Mouse (Mus musculus): ENCODE data around the gene Tmem268.

Tmem268 gene

GRCm38 (mm10) chr4:63558407-63559081 is at the start of gene Tmem268:
Gene Tmem268 (plus strand): TSS chr4:63558781.
- peak; percentile 73 to 85 for DNase-seq

DNA sequence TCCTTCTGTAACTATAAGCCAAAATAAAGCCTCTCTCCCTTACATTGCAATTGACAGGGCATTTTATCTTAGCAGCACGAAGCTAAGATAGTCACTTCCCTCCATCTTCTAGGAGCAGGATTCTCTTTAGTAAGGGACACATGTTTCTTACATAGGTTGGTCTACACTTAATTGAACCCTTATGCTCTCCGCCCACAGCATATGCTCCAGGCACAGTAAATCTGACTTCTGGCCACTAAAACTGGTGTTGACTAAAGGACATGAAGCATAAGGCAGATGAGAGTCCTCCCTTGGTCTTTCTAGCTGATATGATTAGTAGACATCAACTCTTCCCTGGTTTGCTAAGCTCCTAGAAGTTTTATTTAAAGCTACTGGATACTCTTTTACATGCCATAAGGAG is 45.7 kb upstream of the Tmem268 start:
- DNase-seq: no peak

DNA sequence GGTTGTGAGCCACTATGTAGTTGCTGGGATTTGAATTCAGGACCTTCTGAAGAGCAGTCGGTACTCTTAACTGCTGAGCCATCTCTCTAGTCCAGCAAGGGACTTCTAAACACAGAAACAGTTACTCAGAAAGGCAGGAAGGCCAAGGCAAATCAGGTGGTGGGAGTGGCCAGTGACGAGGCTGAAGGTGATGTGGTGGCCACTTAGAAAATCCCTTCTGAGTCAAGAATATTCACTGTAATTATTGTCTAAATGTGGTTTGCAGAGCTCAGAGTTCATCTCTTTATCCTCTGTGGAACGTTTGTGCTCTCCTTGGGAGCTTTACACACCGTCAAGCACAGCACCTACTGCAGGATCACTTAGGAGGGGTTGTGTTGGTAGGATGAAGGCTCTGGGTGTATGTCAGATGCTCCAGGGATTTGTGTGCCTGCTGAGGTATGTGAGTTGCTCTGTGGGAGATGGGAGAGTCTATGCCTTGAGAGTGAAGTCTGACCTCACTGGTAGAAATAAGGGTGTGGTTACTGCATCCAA is 44.1 kb upstream of the Tmem268 start:
- DNase-seq: no peak

DNA sequence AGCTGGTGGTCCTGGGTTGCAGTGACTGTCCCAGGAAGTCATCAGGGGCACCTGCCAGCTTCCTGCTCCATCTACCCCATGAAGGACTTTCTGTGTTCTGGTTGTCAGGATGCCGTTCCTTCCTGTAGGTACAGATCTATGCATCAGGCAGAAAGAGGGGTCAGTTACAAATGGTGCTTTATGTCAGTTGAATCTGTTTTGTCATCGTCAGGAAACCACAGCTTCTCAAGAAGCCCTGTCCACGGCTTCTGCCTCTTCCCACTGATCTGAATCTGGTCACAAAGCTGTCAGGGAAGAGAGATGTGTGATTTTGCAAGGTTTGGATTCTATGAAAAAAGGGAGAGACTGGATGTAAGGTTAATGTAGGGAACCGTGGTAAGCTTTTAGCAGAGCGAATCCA is 43.6 kb upstream of the Tmem268 start:
- no peak for DNase-seq

DNA sequence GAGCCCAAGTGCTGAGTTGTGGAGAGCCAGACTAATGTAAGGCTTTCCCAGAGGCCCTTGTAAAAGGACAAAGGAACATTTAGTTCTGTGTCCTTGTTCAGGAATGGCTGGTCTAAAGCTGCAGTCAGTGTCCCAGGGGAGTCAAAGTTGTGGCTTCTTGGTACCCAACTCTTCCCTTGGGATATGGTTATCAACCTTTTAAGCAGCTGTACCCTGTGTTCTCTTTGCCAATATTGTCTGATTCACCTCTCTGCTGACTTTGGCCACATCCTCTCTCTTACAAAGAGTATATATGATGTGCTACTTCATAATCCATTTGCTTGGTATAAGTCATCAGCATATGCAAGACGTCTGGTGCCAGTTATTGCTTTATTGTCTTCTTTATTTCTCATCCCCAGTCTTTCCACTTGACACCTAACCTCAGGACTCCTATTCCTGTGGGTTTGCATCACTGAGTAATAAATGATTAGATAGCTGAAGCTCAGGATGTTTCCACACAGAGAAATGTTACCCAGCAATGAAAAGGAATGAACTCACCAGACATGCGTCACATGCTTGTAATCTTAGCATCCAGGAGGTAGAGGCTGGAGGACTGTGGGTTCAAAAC is 36.7 kb upstream of the Tmem268 start:
- no peak for DNase-seq

GRCm38 (mm10) chr4:63525514-63525913 is 33.1 kb upstream of the Tmem268 start:
- DNase-seq: no peak

DNA sequence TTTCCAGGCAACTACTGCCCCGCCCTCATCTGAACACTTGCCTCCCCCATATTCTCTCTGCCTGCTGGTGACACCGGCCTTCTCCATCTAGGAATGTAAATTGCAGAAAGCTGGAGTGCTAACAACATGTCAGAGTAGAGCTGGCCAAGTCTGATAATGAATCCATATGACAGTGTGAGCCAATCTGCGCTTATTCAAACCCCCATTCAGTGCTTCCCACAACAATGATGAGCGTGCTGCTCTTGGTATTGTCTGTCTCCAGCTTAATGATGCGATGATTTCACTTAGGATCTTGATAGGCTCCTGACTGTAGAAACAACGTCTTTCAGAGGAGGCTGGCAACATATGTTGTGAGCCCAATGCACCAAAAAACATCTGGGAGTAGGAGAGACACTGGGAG is 29.6 kb upstream of the Tmem268 start:
- no peak for DNase-seq

DNA sequence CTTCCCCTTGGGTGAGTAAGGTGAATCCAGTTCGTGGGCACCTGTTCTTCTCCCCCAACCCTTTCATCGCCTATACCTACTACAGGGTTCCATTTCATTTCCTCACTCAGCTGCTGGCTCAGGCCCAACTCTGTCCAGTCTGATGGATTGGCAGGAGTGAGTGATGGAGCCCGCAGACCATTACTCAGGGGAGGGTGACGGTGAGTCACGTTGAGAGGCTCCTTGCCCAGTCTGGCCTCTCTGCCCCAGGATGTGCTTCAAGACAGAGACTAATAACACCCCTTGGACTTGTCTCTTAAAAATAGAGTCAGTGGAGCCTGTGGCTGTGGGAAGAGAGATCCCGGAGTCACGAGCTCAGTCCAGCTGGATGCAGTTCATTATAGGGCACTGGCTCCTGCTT is 28.2 kb upstream of the Tmem268 start:
- DNase-seq: no peak

- no peak for DNase-seq
Measured at GRCm38 (mm10) chr4:63537602-63538001, 21.0 kb upstream of the Tmem268 start.

DNA sequence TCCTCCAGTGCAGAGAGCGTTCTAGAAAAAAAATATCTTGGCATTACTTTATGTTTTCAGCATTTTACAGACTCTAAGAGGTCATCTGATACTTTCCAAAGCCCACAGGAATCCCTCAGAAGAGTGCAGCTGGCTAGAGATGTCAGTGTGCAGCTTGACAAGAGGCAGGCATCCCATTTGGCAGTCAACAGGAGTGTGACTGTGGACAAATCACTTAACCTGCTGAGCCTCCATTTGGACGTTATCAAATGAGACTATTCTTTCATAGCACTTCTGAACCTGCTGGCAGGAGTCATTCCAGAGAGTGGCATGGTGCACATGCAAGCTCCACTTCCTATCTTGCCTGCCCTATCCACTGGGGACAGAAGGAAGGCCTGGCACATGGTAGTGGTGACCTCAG is 16.4 kb upstream of the Tmem268 start:
- DNase-seq: no peak

GRCm38 (mm10) chr4:63543746-63544493 is 14.7 kb upstream of the Tmem268 start:
- peak in 1 of 2 experiments; percentile 44 for DNase-seq

GRCm38 (mm10) chr4:63544494-63545230 is 13.9 kb upstream of the Tmem268 start, which contains the start of gene Atp6v1g1:
Gene Atp6v1g1 (plus strand): TSS chr4:63544772.
- peak; percentile 92 to 93 for DNase-seq

GRCm38 (mm10) chr4:63545231-63545958 is 13.2 kb upstream of the Tmem268 start:
- DNase-seq: no peak

- no peak for DNase-seq
Measured at GRCm38 (mm10) chr4:63546441-63547055, 12.0 kb upstream of the Tmem268 start.

DNA sequence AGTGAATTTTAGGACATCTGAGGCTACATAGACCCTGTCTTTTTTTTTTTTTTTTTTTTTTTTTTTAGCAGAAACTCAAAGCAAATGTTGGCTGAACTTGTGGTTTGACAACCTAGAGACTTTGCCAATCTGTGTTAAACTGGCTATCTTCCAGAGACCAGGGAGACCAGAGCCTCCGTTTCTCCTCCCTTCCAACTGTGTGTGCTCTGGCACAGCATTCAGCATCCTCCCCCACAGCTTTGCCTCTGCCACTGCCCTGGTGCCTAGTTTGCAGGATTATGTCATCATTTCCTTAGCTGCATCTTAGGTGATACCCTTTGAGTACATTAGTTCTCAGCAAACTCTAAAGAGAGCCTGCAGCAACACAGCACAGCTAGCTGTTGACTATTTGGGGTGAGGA is 10.8 kb upstream of the Tmem268 start:
- DNase-seq: no peak

DNA sequence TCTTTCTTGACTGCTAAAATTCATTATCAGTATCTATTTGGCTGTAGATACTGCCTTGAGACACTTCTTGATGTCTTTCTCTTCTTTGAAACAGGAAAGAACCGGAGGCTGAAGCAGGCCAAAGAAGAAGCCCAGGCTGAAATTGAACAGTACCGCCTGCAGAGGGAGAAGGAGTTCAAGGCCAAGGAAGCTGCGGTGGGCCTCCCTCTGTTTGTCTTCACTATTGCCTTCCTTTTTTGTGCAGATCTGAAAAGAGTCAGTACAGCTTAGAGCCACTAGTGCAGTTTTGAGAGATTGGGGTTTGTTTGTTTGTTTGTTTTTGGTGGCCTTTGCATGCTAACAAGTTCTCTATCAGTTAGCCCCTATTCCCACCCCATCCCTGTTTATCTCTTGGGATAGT is 10.1 kb upstream of the Tmem268 start:
- DNase-seq: no peak

DNA sequence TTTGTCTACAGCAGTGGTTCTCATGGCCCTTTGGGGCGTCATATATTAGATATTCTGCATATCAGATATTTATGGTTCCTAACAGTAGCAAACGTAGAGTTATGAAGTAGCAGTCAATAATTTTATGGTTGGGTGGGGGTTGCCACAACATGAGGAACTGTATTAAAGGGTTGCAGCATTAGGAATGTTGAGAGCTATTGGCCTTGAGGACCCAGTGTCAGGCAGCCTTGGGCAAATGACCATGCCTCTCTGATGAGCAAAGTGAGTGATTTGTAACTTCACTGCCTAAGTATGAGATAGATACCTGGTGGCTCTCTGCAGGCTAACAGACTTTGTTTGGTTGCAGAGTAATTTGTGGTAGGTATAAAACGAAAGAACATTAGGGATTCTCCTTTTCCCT is 7.7 kb upstream of the Tmem268 start:
- no peak for DNase-seq

- no peak for DNase-seq
Measured at GRCm38 (mm10) chr4:63552865-63553264, 5.7 kb upstream of the Tmem268 start.

DNA sequence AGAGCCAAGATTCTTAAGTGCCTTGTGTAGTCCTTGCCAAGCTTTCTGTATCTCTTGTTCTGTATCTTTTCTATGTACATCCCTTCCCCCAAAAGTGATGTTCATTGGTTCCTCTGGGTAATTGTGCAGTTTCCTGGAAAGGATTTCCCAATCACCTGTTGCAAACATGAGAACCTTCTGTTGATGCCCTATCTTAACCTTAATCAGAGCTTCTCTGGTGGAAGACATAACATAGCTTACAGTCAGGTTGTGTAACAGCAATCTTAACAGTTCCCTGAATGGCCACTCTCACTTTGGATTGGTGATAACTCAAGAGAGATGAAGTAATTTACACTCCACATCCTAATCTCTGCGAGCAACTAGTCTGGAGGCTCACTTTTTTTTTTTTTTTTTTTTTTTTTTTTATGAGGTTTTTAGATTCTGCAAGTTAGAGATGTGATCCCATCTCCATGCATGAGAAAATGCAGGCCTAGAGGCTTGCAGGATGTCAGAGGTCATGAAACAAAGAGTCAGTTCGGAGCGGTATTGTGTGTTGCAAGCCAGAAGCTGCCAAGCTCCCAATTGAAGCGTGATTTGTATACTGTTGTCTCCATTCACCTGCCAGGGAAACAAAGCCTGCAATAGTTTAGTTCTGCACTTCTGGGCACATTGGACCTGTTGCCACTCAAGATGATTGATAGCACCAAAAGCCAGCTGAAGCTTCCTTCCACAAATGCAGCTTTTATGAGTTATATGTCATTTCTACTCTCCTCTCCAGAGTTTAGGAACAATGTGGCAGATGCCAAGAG is 4.6 kb upstream of the Tmem268 start:
- no peak for DNase-seq

GRCm38 (mm10) chr4:63554616-63555015 is 4.0 kb upstream of the Tmem268 start:
- no peak for DNase-seq

- no peak for DNase-seq
Measured at GRCm38 (mm10) chr4:63555111-63555510, 3.5 kb upstream of the Tmem268 start.
